Mouse (Mus musculus): ENCODE results near the gene Ugt2a2.
"Not testable (repeated sequence)": the region's sequence is repeated elsewhere in the genome, so short reads cannot be mapped to it uniquely, and the experiment has no call there.

Ugt2a2 gene

DNA sequence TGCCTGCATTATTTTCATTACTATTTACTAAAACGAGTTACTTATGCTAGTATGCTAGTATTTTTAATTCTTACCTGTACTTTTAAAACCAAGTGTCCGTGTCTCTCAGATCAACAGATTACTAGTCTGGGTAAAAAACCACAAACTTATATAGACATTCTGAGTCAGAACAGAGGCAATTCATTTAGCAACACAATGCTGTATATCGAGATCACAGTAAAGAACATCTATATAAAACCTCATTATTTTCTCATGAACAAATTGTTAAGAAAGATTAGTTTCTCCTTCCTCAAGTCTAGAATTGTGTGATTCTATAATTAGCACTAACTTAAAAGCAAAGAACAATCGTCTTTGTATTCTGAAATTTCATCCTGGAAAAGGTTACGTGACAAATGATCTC, at the start of gene Ugt2a2:
Ugt2a2 (minus strand) TSS at position 101 of the 400 bp plus-strand sequence.
- DNase-seq (ENCODE audit: low read depth, low spot score), result no peak

DNA sequence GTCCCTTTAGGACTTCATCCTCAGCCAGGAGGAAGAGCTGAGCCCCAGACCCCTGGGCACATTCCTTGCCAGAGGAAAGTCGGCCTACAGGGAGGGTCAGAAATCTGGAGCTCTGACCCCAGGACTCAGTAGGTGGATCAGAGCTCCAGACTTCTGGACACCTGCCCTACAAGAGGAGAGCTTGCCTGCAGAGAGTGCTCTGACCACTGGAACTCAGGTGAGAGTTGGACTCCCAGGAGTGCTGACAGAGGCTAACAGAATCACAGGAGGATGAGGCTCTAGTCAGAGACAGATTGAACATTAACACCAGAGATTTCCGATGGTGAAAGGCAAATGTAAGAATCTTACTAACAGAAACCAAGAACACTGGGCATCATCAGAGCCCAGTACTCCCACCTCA, 41.5 kb upstream of the Ugt2a2 start:
- not testable (repeated sequence) for DNase-seq (ENCODE audit: low read depth, low spot score)

GRCm38 (mm10) chr5:87505776-87506458, 23.9 kb upstream of the Ugt2a2 start:
- no peak for DNase-seq (ENCODE audit: low read depth, low spot score)

- DNase-seq (ENCODE audit: low read depth, low spot score), result no peak
These were observed 20.6 kb upstream of the Ugt2a2 start for GRCm38 (mm10) chr5:87502687-87503086.

GRCm38 (mm10) chr5:87499341-87499740, 17.3 kb upstream of the Ugt2a2 start:
- DNase-seq (ENCODE audit: low read depth, low spot score), result no peak

DNA sequence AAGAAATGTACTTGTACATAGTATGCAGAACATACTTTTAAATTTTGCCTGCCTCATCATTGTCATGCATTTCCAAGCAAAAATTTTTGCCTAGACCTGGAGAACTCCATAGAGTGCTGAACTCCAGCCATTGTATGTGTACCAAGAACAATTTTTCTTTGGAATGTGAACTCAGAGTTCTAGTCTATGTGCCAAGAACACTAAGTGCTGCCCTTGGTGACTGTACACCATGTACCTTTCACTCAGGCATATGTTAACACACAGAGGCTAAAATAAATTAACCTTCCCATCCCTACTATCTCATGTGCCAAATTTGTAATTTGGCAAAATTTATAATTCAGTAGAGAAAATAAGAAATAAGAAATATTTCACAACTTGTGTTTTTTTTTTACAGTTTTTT, 16.9 kb upstream of the Ugt2a2 start:
- DNase-seq (ENCODE audit: low read depth, low spot score), result no peak

- DNase-seq (ENCODE audit: low read depth, low spot score), result no peak
These were observed 8.7 kb upstream of the Ugt2a2 start, which contains the start of gene Ugt2a1 for GRCm38 (mm10) chr5:87490771-87491170. Gene Ugt2a1, minus strand, starts transcription at chr5:87490871.

DNA sequence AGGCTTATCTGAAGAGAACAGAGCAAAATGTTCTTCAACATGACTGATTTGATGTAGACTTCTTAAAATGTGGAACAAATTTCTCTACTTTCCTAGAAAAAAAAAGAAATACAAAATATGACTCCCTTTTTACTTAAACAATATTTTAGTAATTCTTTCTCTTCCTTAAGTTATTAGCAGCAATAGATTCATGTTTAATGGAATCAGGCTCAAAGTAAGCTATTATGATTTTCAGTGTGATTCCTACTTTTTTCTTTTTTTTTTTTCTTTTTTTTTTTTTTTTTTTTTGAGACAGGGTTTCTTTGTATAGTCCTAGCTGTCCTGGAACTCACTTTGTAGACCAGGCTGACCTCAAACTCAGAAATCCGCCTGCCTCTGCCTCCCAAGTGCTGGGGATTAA, 4.6 kb upstream of the Ugt2a2 start, which contains the start of gene Gm43638:
Gm43638 (minus strand) TSS at position 101 of the 400 bp plus-strand sequence.
- not testable (repeated sequence) for DNase-seq (ENCODE audit: low read depth, low spot score)

DNA sequence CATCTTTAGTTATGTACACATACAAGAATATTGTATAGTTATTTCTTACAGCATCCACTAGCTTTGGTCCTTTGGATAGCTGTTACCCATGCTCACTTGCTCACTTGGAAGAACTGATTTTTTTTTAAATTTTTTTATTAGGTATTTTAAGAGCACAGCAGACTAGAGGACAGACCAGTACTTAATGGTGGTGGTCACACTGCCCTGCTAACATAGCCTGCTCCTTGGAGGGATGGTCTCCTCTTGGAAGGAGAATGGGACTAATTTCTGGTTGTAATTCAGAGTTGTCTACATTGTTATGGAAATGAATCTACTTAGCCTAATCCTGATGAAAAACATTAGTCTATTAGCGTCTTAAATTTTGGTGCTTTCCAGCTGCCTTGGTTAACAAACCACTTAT, 23.2 kb downstream of the Ugt2a2 start:
- DNase-seq (ENCODE audit: low read depth, low spot score), result no peak

GRCm38 (mm10) chr5:87457701-87458100, 24.4 kb downstream of the Ugt2a2 start:
- no peak for DNase-seq (ENCODE audit: low read depth, low spot score)

- no peak for DNase-seq (ENCODE audit: low read depth, low spot score)
These were observed 25.7 kb downstream of the Ugt2a2 start for GRCm38 (mm10) chr5:87456216-87456850.

DNA sequence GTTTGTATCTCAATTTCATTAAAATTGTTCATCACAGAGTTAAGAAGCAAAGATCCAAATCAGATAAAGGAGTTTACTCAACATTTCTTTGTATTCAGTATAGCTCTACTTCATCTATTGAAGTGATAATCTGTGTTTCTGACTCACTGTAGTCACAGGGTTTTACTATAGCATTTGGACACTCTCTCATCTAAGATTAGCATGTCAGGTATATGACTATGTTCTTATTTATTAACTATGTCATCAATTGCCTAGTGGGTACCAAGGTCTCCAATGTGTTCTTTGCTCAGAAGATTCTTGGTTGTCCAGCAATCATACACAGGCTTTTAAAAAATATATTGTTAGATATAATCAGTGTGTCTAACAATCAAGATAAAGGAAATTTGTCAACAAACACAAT, 26.5 kb downstream of the Ugt2a2 start:
- no peak for DNase-seq (ENCODE audit: low read depth, low spot score)

DNA sequence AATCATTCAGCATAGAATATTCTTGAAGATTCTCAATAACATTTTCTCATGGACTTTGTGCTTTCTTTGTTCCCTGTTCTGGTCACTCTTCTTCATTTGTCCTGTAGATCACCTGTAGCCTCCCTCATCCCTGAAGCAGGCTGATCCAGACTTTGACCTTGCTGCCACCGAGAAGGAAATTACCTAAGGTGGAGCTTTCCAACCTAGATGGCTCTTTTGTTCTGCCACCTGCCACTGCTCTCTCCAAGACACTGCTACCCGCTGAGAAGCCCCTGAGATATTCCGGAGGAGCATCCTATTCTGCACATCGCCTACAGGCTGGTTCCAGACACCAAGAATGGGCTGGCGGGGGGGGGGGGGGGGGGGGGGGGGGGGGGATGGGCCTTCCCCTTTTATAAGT, 29.5 kb downstream of the Ugt2a2 start:
- DNase-seq (ENCODE audit: low read depth, low spot score), result not testable (repeated sequence)

- no peak for DNase-seq (ENCODE audit: low read depth, low spot score)
These were observed 45.8 kb downstream of the Ugt2a2 start for GRCm38 (mm10) chr5:87436264-87436663.

DNA sequence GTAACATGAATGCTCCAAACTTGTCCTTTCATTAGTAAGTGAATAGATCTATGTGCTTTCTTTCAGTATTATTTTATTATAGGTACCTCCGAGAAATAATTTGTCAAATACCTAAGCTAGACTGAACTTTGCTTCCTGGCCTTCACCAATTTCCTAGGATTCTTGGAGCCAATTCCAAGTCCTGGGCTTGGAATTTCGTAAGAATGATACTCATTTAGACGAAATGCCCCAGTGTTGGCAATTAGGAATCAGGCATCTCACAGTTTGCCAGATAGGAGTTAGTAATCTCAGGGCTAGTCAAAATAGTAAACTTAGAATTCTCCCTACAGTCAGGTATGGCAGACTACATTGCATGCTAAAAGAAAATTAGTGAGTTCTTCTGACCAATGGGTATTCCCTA, 56.4 kb downstream of the Ugt2a2 start:
- no peak for DNase-seq (ENCODE audit: low read depth, low spot score)

DNA sequence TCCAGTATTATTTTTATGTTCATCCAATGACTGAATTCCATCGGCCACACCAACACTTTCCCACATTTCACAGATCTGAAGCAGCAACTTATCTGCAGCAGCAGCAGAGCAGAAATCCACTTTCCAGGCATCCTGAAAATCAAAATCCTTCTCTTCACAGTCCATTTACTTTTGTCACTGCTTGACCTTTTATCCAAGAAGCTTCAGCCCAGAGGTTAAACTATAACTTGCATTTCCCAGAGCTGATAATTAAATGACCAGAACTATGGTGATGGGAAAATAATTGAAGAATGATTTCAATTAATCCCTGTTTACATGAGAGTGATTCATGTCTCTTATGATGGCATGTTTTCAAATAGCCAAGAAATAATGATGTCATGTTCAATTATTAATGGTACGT, 58.0 kb downstream of the Ugt2a2 start, which contains the start of gene Ugt2b38:
Ugt2b38 (minus strand) TSS at position 163 of the 400 bp plus-strand sequence.
- not testable (repeated sequence) for DNase-seq (ENCODE audit: low read depth, low spot score)

All from embryo, embryonic 11.5 days (tissue).